In genomic region chr5:135731322-135731721, GRCm38 (mm10) we compare ENCODE assay signal across 31 mouse cellular contexts. TPM values are rescaled to one million over a fixed set of nuclear protein-coding genes. Genes with fewer than 3 reads are reported as not detected.
"Had no signal": no experiment of that assay in that cellular context is flagged by ENCODE, and none has a peak within 500 bp of the region (broad histone marks: within the 10 kb centered on the region; RNA-seq: fewer than 3 reads in every experiment).

No protein-coding gene starts in this region.

- ATAC-seq: forebrain, embryonic 13.5 days; forebrain, embryonic 14.5 days; forebrain, embryonic 15.5 days; forebrain, embryonic 16.5 days; forebrain, postnatal 0 days had no signal

- H3K9me3 ChIP-seq: embryonic facial prominence, embryonic 10.5 days; embryonic facial prominence, embryonic 12.5 days; embryonic facial prominence, embryonic 13.5 days; embryonic facial prominence, embryonic 15.5 days; forebrain, embryonic 10.5 days; forebrain, embryonic 12.5 days; forebrain, embryonic 13.5 days; forebrain, embryonic 15.5 days; heart, embryonic 10.5 days had no signal

- H3K4me2 ChIP-seq: embryonic facial prominence, embryonic 12.5 days; embryonic facial prominence, embryonic 13.5 days; embryonic facial prominence, embryonic 15.5 days; forebrain, embryonic 12.5 days; forebrain, embryonic 13.5 days; forebrain, embryonic 15.5 days had no signal

- H3K27me3 ChIP-seq: embryonic facial prominence, embryonic 12.5 days; embryonic facial prominence, embryonic 13.5 days; embryonic facial prominence, embryonic 15.5 days; forebrain, embryonic 12.5 days; forebrain, embryonic 13.5 days; forebrain, embryonic 15.5 days had no signal

- H3K27ac ChIP-seq: embryonic facial prominence, embryonic 10.5 days; embryonic facial prominence, embryonic 12.5 days; embryonic facial prominence, embryonic 13.5 days; embryonic facial prominence, embryonic 15.5 days; forebrain, embryonic 10.5 days; forebrain, embryonic 12.5 days; forebrain, embryonic 13.5 days; forebrain, embryonic 15.5 days; heart, adult 2 months; heart, embryonic 10.5 days had no signal

- H3K4me3 ChIP-seq: embryonic facial prominence, embryonic 10.5 days; embryonic facial prominence, embryonic 12.5 days; embryonic facial prominence, embryonic 13.5 days; embryonic facial prominence, embryonic 15.5 days; erythroblast, embryonic 14.5 days; forebrain, embryonic 10.5 days; forebrain, embryonic 12.5 days; forebrain, embryonic 13.5 days; forebrain, embryonic 15.5 days; heart, adult 2 months; heart, embryonic 10.5 days had no signal

- DNase-seq: cerebellum, adult 2 months; cerebellum, adult 8-10 months; cerebellum, adult 9-10 months; cerebellum, postnatal 10 days; cerebellum, postnatal 14 days; cerebellum, postnatal 25 days; cerebellum, postnatal 36 days; embryo, embryonic 11 days; forebrain, postnatal 0 days; gastrocnemius, postnatal 10 days; gastrocnemius, postnatal 14 days; gastrocnemius, postnatal 25 days; heart, adult 2 months had no signal

- H3K9ac ChIP-seq: embryonic facial prominence, embryonic 12.5 days; embryonic facial prominence, embryonic 13.5 days; embryonic facial prominence, embryonic 15.5 days; forebrain, embryonic 12.5 days; forebrain, embryonic 13.5 days; forebrain, embryonic 15.5 days; forebrain, postnatal 0 days had no signal

RNA-seq across cellular contexts. Expression of gene Styxl1, which starts 46.9 kb away (rescaled TPM):
- total RNA-seq: common myeloid progenitor, adult 5-6 weeks; gastrocnemius, adult 18-20 months; gastrocnemius, adult 8-10 months; gastrocnemius, postnatal 10 days; gastrocnemius, postnatal 14 days; gastrocnemius, postnatal 25 days; heart, adult 18-20 months; heart, adult 2 months; heart, adult 8-10 months had no signal
- polyA plus RNA-seq: erythroblast, embryonic 14.5 days; forebrain, embryonic 11.5 days had no signal
